Mouse (Mus musculus): ENCODE data around the gene Srebf1. TPM values are rescaled to one million over a fixed set of nuclear protein-coding genes. Genes with fewer than 3 reads are reported as not detected.

The Srebf1 gene
- polyA plus RNA-seq, 1 experiment: 192 TPM

DNA sequence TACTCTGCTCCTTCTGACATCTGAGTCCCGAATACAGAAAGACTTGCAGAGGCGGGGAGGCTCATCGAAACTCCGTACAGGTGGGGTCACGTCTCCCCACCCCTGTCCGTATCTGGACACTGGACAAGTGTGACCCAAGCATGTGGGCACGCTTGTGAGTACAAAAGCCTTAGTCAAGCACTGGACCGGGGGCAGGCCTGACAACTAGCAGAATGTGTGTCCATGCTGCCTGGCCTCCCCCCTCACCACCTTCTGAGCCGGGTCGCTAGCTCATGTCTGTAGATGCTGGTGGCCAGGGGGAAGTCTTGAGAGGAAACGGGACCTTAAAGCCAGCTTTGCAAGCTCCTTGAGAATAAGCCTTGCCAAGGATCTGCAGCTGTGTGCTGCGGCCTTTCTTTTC is 10.6 kb downstream of the Srebf1 start:
- no peak overlapping the region for H3K4me2 ChIP-seq (ENCODE audit: low read depth)
- TF ChIP-seq CEBPB (IDR thresholded peaks at IDR 0.05; ENCODE audit: insufficient read depth, poor library complexity, severe bottlenecking) (no peak), MAX (IDR thresholded peaks at IDR 0.05; ENCODE audit: low read depth) (no peak), TCF12 (IDR thresholded peaks at IDR 0.05; ENCODE audit: insufficient read depth, poor library complexity, severe bottlenecking) (no peak), REST (IDR thresholded peaks at IDR 0.05; ENCODE audit: insufficient read depth, insufficient read length) (no peak), USF1 (IDR thresholded peaks at IDR 0.05; ENCODE audit: low read depth) (no peak), POLR2A (IDR thresholded peaks at IDR 0.05; ENCODE audit: insufficient read length, low read depth) (no peak), MYOD1 (IDR thresholded peaks at IDR 0.05; ENCODE audit: control insufficient read depth in 1 of 3, insufficient read length in 2 of 3, low read depth in 2 of 3) (no peak), POLR2AphosphoS2 (IDR thresholded peaks at IDR 0.05; ENCODE audit: insufficient read length, low read depth) (no peak), E2F4 (IDR thresholded peaks at IDR 0.05; ENCODE audit: insufficient read depth) (no peak), MYOG (IDR thresholded peaks at IDR 0.05; ENCODE audit: control insufficient read depth in 1 of 3, insufficient read depth in 1 of 3, insufficient read length in 2 of 3, low read depth in 2 of 3) (no peak), SRF (IDR thresholded peaks at IDR 0.05; ENCODE audit: control insufficient read depth, insufficient read length, low read depth) (no peak), TCF3 (IDR thresholded peaks at IDR 0.05; ENCODE audit: insufficient read length, low read depth) (no peak)
- peaks cover 4% of the 10 kb centered on the region for H3K36me3 ChIP-seq (ENCODE audit: control insufficient read depth, insufficient read depth)

DNA sequence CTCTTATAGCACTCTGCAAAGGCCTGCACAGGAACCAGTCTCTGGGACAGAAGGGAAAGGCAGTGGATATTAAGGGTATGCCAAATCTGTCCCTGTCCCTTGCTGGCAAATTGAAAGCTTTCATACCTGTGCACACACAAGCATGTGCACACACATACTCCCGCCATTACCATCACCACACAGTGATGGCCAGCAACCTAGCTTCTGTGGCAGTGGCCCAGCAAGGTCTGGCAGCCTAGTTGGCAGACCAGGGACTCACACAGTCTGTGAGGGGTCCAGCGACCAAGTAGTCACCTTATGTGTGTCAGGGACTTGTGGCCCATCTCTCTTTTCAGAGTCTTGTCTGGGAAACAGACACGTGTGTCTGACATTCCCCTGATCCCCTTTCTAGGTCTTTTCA is 11.2 kb downstream of the Srebf1 start:
- H3K79me2 ChIP-seq (ENCODE audit: control insufficient read depth, insufficient read depth): peaks cover 72% of the 10 kb centered on the region
- H3K4me3 ChIP-seq: peak overlapping the region; percentile 53
- H3ac ChIP-seq (ENCODE audit: control insufficient read depth, insufficient read length): no peak overlapping the region
- H3K36me3 ChIP-seq (ENCODE audit: control insufficient read depth, insufficient read depth): peaks cover 4% of the 10 kb centered on the region
- TF ChIP-seq SRF (IDR thresholded peaks at IDR 0.05; ENCODE audit: control insufficient read depth, insufficient read length, low read depth) (no peak), POLR2A (IDR thresholded peaks at IDR 0.05; ENCODE audit: insufficient read length, low read depth) (peak; percentile 12)
- H3K27me3 ChIP-seq (ENCODE audit: control insufficient read depth, insufficient read depth, insufficient read length): no peaks in the 10 kb centered on the region
- H3K4me2 ChIP-seq (ENCODE audit: low read depth): peak overlapping the region; percentile 75

More for the DNA sequence above, 10.6 kb downstream of the Srebf1 start:
- Histone ChIP-seq H3ac (ENCODE audit: control insufficient read depth, insufficient read length) (no peak overlapping the region), H3K27me3 (ENCODE audit: control insufficient read depth, insufficient read depth, insufficient read length) (no peaks in the 10 kb centered on the region), H3K79me2 (ENCODE audit: control insufficient read depth, insufficient read depth) (peaks cover 78% of the 10 kb centered on the region), H3K4me3 (no peak overlapping the region)

DNA sequence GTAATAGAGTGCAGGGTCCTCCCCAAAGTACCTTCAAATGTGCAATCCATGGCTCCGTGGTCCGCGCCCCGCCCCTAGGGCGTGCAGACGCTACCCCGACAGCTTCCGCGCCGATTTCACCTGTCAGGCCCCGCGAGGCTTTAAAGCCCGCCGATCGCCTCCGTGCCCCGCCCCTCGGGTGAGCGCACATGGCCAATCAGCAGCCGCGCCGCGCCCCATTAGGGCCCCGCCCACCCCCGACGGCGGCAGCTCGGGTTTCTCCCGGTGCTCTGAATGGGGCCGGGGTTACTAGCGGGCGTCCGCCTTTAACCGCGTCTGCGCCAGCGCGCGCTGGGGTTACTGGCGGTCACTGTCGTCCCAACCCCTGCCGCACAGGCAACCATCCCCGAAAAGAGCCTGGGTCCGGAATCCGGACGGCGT is 12.1 kb downstream of the Srebf1 start:
- no peak overlapping the region for H3ac ChIP-seq (ENCODE audit: control insufficient read depth, insufficient read length)
- H3K36me3 ChIP-seq (ENCODE audit: control insufficient read depth, insufficient read depth): peaks cover 10% of the 10 kb centered on the region
- peak; percentile 96 for TF ChIP-seq POLR2A (IDR thresholded peaks at IDR 0.05; ENCODE audit: insufficient read length, low read depth)
- TF ChIP-seq USF1 (IDR thresholded peaks at IDR 0.05; ENCODE audit: low read depth): no peak
- TF ChIP-seq CEBPB (IDR thresholded peaks at IDR 0.05; ENCODE audit: insufficient read depth, poor library complexity, severe bottlenecking): no peak
- no peak for TF ChIP-seq TCF12 (IDR thresholded peaks at IDR 0.05; ENCODE audit: insufficient read depth, poor library complexity, severe bottlenecking)
- no peak for TF ChIP-seq SRF (IDR thresholded peaks at IDR 0.05; ENCODE audit: control insufficient read depth, insufficient read length, low read depth)
- TF ChIP-seq TCF3 (IDR thresholded peaks at IDR 0.05; ENCODE audit: insufficient read length, low read depth): no peak
- TF ChIP-seq POLR2AphosphoS2 (IDR thresholded peaks at IDR 0.05; ENCODE audit: insufficient read length, low read depth): peak; percentile 94
- no peak for TF ChIP-seq E2F4 (IDR thresholded peaks at IDR 0.05; ENCODE audit: insufficient read depth)
- TF ChIP-seq REST (IDR thresholded peaks at IDR 0.05; ENCODE audit: insufficient read depth, insufficient read length): no peak
- TF ChIP-seq MYOD1 (IDR thresholded peaks at IDR 0.05; ENCODE audit: control insufficient read depth in 1 of 3, insufficient read length in 2 of 3, low read depth in 2 of 3): peak in 2 of 3 experiments; percentile 43 to 77
- TF ChIP-seq MAX (IDR thresholded peaks at IDR 0.05; ENCODE audit: low read depth): no peak
- TF ChIP-seq MYOG (IDR thresholded peaks at IDR 0.05; ENCODE audit: control insufficient read depth in 1 of 3, insufficient read depth in 1 of 3, insufficient read length in 2 of 3, low read depth in 2 of 3): peak in 2 of 3 experiments; percentile 32 to 75
- H3K4me3 ChIP-seq: peak overlapping the region; percentile 53
- H3K27me3 ChIP-seq (ENCODE audit: control insufficient read depth, insufficient read depth, insufficient read length): no peaks in the 10 kb centered on the region
- H3K79me2 ChIP-seq (ENCODE audit: control insufficient read depth, insufficient read depth): peaks cover 64% of the 10 kb centered on the region
- H3K4me2 ChIP-seq (ENCODE audit: low read depth): peak overlapping the region; percentile 100

DNA sequence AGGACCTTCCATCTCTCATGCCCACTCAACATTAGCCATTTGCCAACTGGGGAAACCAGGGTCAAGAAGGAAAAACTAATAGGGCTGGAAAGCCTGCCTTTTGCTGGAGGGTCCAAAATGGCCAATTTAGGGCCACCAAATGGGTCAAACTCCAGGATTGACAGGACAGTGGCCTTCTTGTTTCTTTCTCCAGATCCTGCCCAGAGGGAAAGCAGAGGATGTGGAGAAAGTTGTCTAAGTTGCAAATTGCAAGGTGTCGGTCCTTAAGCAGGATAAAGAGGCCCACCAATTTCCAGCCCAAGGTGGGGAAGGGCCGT is 12.5 kb downstream of the Srebf1 start:
- Histone ChIP-seq H3K27me3 (ENCODE audit: control insufficient read depth, insufficient read depth, insufficient read length) (no peaks in the 10 kb centered on the region), H3K79me2 (ENCODE audit: control insufficient read depth, insufficient read depth) (peaks cover 60% of the 10 kb centered on the region), H3K4me2 (ENCODE audit: low read depth) (peak overlapping the region; percentile 100), H3K36me3 (ENCODE audit: control insufficient read depth, insufficient read depth) (peaks cover 13% of the 10 kb centered on the region), H3ac (ENCODE audit: control insufficient read depth, insufficient read length) (peak overlapping the region; percentile 24), H3K4me3 (peak overlapping the region; percentile 53)
- TF ChIP-seq CEBPB (IDR thresholded peaks at IDR 0.05; ENCODE audit: insufficient read depth, poor library complexity, severe bottlenecking): no peak
- no peak for TF ChIP-seq POLR2AphosphoS2 (IDR thresholded peaks at IDR 0.05; ENCODE audit: insufficient read length, low read depth)
- no peak for TF ChIP-seq MYOG (IDR thresholded peaks at IDR 0.05; ENCODE audit: control insufficient read depth in 1 of 3, insufficient read depth in 1 of 3, insufficient read length in 2 of 3, low read depth in 2 of 3)
- no peak for TF ChIP-seq MYOD1 (IDR thresholded peaks at IDR 0.05; ENCODE audit: control insufficient read depth in 1 of 3, insufficient read length in 2 of 3, low read depth in 2 of 3)
- no peak for TF ChIP-seq REST (IDR thresholded peaks at IDR 0.05; ENCODE audit: insufficient read depth, insufficient read length)
- TF ChIP-seq SRF (IDR thresholded peaks at IDR 0.05; ENCODE audit: control insufficient read depth, insufficient read length, low read depth): no peak
- no peak for TF ChIP-seq POLR2A (IDR thresholded peaks at IDR 0.05; ENCODE audit: insufficient read length, low read depth)
- no peak for TF ChIP-seq TCF12 (IDR thresholded peaks at IDR 0.05; ENCODE audit: insufficient read depth, poor library complexity, severe bottlenecking)
- TF ChIP-seq USF1 (IDR thresholded peaks at IDR 0.05; ENCODE audit: low read depth): no peak
- TF ChIP-seq E2F4 (IDR thresholded peaks at IDR 0.05; ENCODE audit: insufficient read depth): no peak
- no peak for TF ChIP-seq TCF3 (IDR thresholded peaks at IDR 0.05; ENCODE audit: insufficient read length, low read depth)
- TF ChIP-seq MAX (IDR thresholded peaks at IDR 0.05; ENCODE audit: low read depth): no peak
